Mouse (Mus musculus): ENCODE measurements around the gene Hus1b. TPM values are rescaled to one million over a fixed set of nuclear protein-coding genes. Genes with fewer than 3 reads are reported as not detected.
A peak's percentile ranks its signal among the peaks of the same experiment; 100 is the strongest.

The Hus1b gene
- polyA plus RNA-seq, 2 experiments from 2014 or later = 0.46 to 0.73 TPM

DNA sequence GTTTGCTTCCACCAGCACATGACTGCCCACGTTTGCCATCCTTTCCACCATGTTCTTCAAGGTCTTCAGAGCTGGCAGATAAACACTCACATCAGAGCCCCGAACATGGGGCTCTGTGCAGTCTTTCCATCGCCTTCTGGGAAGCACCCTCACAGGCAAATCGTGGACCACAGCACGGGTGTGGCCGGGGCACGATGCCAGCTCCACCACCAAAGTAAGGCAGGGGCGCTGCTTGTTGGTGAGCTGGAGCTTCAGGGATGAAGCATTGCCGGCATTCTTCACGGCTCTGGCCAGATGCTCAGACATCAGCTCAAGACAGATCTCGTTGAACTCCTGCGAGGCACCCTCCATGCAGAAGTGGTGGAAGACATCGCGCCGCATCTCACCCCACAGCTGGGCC lies 430 bp downstream of the Hus1b start:
- no peak for ATAC-seq

DNA sequence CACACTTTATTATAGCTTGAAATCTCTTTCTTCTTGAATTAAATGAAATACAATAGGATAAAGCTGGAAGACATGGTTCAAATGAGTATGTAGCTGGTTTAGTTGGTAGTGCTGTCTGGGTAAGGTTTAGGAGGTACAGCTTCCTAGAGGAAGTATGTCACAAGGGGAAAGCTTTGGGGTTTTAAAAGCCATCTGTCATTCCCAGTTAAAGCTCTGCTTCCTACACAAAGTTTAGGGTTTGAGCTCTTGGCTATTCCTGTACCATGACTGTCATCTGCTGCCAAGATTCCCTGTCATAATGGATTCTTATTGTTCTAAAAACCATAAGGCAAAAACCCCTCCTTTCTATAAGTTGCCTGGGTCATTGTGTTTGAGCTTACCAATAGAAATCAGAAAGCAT lies 1.8 kb downstream of the Hus1b start:
- ATAC-seq = no peak

DNA sequence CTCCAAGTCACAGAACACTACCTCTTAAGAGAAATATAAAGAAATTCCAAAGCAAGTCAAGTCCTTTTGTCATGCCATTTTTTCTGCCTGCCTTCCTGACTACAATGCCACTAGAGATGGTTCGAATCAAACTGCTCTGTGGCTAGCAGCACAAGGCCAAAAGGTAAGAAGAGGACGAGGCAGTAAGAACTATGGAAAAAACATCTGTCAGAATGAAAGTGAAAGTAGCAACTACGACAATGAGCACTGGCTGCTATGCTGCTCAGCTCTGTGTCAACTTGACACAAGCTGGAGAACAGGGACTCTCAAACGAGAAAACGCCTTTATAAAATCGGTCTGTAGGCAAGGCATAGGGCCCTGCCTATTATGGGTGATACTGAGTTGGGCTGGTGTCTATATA lies 14.6 kb downstream of the Hus1b start:
- ATAC-seq = peak; percentile 97

DNA sequence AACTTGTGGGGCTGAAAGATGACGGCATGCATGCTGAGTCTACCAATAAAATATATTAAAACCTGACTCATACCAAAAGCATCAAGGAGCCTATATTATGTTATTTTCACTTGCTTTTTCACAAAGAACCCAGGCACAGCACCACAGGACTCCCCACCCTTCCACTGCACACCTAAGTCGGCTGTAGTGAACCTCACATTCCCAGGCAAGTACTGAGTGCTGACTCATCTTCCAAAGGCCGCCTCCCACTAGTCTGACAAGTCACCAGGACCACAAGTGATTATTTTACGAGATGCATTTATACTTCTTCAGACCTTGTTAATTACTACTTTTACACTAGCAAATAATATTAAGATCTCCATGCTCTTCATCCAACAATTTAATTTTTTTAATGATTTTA lies 15.9 kb downstream of the Hus1b start:
- no peak for ATAC-seq

DNA sequence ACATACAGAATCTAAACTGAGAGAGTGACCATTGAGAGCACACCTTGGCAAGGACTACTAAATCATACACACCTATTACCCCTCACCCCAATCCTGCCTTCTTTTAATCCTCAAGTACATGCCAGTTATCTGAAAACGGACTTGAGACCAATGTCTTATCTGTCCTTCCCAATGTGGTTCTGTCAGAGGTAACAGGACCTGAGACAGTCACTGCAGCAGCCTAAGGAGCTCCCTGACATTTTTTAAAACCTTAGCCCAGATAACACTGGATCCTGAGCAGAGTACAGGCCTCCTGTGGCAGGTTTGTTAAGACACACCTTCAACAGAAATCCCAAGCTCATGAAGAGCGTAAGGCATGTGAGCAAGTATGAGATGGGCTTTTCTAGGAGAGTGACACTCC lies 18.4 kb downstream of the Hus1b start:
- no peak for ATAC-seq

DNA sequence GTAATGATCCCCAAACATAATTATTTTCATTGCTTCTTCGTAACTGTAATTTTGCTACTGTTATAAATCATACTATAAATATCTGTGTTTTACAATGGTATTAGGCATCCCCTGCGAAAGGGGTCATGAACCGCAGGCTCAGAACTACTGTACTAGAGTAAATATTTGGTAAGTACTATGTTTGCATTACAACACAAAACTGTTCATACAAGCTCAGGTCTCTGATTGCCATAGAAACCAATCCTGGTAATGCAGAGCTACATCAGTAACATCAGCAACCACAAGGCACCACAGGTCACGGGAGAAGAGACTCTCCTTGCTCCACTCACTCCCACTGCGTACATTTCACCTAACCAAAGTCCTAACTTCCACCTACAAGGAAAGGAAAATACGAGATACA lies 23.3 kb downstream of the Hus1b start:
- ATAC-seq = no peak

DNA sequence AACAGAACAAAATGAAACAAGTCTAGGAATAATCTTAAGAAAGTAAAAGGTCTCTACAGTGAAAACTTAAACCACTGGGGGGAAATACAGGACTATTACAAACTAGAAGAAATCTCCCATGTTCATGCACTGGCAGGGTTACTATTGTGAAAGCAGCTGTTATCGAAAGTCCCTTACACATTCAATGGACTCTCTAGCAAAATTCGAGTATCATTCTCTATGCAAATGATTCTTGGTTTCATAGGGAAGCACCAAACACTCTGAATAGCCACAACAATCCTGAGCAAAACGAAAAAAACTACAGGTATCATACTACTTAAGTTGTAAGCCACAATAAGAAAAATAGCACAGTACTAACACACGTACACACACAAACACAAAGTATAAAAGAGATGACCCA lies 25.6 kb downstream of the Hus1b start:
- ATAC-seq = no peak

DNA sequence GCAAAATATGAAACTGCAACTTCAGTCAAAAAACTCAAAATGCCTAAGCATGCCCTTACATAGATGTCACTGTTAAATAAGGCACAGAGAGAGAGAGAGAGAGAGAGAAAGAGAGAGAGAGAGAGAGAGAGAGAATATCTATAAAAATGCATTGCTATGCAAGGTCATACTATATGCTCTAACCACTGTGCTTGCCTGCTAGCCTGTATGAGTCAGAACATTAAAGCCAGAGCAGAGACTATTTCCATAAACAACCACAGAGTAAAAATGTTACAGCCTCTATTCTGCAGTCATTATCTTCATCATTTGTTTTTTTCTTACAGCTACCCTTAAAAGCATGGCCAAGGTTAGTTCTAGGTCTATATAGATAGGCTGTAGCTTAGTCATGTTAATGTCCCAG lies 33.8 kb downstream of the Hus1b start:
- peak; percentile 62 for ATAC-seq

DNA sequence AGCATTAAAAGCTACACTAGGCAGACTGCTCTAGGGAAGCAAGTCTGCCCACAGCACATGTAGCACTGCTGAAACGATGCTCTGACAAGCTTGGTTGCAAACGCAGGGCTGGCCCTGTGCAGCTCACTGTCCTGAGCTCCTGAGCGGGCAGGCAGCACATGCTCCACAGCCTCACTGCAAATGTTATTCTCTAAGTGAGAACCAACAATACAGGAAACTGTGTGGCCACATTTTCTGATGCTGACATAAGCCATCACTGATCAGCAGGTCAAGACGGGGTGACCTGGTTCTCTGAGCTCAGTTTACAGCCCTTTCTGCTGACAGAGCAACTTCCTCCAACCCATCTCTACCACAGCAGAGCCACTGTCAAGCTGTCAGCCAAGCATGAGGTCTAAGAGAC lies 34.5 kb downstream of the Hus1b start:
- peak; percentile 45 for ATAC-seq

DNA sequence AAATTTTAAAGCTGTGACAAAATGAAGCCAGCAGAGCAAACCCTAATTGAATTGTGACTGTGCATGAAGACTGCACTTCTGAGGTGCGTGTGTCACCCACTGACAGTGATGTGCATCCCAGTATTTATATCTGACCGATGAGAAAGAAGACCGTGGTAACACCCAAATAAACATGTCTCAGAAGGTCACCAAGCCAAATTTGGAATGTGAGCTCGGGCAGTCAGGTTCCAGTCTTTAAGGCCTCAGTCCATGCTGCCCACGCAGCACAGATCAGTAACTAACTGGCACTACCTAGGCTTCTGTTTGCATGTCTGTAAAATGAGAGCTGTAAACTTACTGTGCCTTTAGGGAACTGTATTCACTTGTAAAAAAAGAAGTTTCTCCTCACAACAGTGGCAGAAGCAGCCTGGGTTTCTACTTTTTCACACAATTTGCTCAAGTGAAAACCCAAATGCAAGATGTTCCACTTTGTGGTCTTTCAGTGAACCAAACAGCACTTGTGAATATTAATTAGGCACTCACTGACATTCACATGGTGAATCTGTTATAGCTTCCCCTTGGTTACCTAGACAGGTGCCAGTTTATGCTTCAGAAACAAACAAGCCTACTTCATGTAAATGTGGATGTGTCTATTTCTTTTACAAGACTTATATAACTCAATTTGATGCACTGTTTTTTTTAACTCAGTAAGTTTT lies 35.5 kb downstream of the Hus1b start:
- ATAC-seq = peak; percentile 53

DNA sequence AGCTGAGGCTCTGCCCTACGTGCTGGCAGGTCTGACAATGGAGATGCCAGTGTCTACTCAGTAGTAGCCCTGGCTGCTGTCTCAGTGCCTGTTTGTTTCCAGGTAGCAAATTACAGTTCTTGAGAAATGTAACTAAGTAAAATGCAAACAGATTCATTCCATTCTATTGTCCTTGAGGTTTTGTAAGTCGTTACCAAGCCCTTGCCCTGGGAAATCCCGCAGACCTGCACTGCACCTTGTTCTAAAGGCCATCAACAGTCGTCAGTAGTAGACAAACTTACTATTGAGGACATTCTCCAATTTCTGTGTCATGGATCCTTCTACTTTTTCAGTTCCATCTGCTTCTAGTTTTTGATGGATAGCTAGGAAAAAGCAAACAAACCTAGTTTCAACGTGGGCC lies 36.7 kb downstream of the Hus1b start:
- ATAC-seq = no peak

DNA sequence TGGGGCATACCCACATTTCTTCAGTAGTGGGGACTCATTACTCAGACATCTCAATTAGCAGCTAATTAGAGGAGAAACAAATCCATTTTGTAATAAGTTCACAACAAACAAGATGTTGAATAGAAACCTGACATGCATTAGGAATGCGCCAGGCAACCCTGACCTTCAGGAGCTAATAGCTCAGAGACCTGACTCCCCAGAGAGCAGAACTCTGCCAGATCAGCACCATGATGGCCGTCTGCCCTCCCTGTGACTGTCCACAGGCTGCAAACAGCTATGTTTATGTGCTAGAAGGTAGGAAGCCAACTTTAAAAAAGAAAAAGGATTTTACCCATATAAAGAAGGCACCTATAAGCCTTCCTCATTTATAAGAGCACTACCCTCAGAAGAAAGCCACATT lies 45.3 kb downstream of the Hus1b start:
- ATAC-seq = no peak

DNA sequence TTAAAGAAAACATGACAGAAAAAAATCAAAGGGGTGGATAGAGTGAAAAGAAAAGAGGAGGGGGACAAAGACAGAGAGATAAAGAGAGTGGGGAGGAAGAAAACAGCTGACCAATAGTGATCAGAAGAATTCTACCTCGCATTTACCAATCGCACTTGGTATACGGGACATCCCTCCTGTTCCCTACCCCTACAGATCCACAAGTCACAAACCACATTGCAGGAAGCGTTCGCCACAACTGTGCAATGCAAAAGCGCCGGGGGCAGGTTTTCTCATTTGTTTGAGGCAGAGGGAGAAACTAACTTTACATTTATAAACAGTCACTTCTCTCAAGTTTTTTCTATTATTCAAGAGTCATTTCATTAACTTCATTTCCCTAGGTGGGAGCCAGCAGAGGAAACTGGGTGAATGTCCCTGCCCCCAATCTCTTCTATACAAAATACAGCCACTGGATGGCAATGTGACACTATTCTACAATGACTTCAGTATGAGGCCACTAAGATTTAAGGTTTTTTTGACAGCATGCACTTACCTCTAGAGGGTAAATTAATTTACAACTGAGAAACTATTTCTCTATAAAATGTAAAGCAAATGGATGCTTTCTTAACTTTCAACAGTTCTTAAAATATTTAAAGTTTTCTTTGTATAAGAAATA lies 46.0 kb downstream of the Hus1b start:
- peak; percentile 82 for ATAC-seq

Other genes with a start within 250 kb of the Hus1b start
- gene Irf4, start 198.5 kb downstream of the Hus1b start, polyA plus RNA-seq (2017; shearing (Covaris generic)) = 10 to 100 TPM; 14.8 to 22.6 TPM
- gene Exoc2, start 26.3 kb upstream of the Hus1b start, polyA plus RNA-seq (2017; shearing (Covaris generic)) = 100 to 1,000 TPM in 1 of 2 experiments, 10 to 100 TPM in 1; 68.2 to 103 TPM
- gene Gm5447, start 26.4 kb upstream of the Hus1b start, polyA plus RNA-seq (2017; shearing (Covaris generic)) = not detected